Mouse (Mus musculus) ovary, postnatal 14 days (tissue): Measurements from ENCODE around the gene Suds3.

ENCODE experiments used
- DNase-seq: peaks from one replicate; pipeline ENCODE4 v3.0.0; 2022; ENCODE audit warnings: low spot score

Gene Suds3

DNA sequence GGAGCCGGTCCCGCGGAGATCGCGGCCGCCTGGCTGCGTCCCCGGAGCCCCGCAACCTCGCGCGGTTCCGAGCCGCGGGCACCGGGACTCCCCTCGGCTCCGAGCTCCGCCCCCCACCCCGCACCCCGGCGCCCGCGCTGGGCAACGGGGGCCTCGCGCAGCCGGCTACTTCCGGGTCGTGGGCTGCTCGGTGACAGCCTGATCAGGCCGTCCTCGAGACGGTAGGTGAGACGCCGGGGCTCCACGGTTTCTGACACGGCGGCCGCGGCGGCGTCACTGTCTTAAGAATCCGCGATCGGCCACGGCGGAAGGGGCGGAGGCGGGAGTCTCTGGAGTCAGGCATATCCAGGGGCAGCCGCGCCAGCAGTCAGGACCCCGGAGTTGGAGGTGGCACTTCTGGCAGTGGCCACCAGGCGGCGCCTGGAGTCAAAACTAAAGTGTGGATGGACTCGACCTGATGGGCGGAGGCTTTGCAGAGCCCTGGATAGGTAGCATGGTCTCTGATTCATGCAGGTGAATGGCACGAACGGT is at the start of gene Suds3:
TSS of gene Suds3 (minus strand) at position 278 of the 531 bp plus-strand sequence.
- peak; percentile 99 for DNase-seq

GRCm38 (mm10) chr5:117164923-117165322 is 49.0 kb upstream of the Suds3 start:
- DNase-seq = no peak

DNA sequence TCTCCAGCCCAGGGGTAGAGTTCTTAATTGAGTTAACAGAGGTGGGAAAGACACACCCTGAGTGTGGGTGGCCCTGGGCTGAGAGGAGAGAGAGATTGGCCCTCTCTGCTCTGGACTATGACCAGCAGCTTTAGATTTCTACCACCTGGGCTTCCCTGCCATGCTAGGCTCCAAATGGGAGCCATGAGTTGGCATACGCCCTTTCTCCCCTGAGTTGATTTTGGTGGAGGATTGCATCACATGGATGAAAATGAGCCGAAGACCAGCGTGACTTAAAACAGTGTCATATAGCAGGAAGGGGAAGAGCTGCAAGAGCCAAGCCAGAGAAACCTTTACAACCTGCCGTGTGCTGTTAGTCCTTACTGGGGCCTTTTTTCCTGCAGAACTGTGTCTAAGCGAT is 48.6 kb upstream of the Suds3 start:
- no peak for DNase-seq

DNA sequence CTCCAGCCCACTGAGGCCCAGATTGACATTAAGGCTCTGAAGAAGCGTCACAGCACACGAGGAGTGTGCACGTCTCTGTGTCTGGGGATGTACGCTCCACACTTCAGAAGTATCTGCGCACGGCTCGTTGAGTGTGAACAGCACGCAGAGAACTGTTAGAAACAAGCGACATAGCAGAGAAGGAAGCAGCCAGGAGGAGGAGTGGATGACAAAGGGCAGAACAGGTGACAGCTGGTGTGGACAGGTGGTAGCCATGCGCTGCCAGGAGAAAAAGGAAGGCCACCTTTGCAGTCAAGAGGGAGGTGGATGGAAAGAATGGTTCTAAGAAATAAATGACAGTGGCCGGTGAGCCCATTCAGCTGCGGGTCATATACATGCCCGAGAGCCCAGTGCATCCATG is 47.9 kb upstream of the Suds3 start:
- DNase-seq = no peak

DNA sequence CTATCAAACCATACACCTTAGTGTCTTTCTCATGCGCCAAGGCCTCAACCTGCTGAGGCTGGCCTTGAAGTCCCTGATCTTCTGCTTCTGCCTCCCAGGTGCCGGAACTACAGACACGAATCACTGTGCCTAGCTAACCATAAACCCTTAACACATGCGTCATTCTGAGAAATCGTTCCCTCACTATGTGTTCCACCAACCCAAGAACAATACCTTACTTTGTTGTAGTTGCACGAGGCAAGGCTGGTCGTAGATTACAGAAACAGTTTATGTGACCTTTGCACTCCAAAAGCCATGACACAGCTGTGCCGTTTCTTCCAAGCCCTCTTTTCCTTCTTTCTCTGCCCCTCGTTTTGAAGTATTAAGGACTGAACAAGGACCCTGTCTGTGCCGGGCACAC is 44.6 kb upstream of the Suds3 start:
- DNase-seq = no peak

DNA sequence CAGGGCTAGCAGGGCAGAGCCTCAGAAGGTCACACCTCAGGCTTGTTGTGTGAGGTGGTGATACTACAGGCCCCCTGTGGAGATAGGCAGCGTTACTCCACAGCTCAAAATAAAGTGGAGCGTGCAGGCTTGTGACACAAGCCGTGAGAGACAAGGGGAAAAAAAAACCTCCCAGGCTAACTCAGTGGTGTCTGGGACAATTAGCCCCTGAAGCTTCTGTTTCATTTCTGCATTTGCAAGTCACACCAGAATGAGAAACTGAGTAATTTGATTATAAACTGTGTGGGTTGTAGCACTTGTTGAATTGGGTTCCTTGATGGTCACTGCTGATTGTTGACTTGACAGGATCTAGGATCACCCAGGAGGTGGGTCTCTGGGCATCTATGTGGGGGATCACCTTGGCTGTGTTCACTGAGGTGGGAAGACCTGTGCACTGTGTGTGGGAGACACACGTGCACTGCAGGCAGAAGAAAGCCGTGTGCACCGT is 43.9 kb upstream of the Suds3 start:
- no peak for DNase-seq

GRCm38 (mm10) chr5:117159326-117159725 is 43.4 kb upstream of the Suds3 start:
- DNase-seq = no peak

DNA sequence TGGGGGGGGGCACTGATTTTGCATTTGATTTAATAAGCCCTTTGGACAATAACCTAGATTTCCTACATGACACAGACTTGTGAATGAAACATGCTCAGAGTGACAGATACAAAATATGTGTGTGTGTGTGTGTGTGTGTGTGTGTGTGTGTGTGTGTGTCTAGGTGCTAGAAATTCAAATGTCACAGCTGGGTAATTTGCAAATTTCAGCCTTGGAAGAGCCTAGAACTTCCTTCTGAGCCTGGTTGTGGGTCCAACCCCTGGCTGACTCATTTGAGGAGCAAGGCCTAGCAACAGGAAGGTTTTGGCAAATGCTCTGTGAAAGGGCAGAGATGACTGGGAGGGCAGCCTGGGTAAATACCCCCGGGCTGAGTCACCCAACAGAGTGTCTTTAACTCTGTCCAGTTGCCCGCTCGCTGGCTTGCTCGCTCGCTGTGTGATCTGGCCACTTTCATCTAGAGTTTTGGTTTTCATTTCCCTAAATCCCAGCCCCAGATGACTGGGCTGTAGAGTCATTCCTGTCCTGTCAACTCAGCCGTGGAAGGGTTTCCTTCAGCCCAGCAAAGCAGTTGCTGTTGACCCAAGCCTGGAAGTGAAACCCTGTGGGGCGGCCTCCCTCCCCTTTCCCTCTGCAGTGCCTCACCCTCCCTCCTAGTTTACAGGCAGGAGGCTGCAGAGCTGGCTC is 42.6 kb upstream of the Suds3 start:
- DNase-seq = no peak

- DNase-seq = no peak
These were observed 37.7 kb upstream of the Suds3 start for GRCm38 (mm10) chr5:117153527-117154091.

DNA sequence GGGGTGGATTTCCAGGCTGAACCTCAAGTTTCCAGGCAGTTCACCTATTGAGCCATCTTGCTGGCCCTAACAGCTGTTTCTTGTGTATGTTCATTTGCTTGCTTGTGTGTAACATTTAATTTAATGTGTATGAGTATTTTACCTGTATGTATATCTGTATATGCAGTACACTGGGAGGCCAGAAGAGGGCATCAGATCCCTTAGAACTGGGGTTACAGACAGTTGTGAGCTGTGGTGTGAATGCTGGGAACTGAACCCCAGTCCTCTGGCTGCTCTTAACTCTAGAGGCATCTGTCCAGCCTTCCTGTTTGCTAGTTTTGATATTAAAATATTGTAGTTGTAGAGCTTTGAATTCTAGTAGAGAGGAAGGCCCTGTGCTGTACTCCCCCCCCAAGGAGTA is 37.0 kb upstream of the Suds3 start:
- DNase-seq = no peak

- DNase-seq = no peak
These were observed 34.2 kb upstream of the Suds3 start for GRCm38 (mm10) chr5:117150068-117150467.

- DNase-seq = no peak
These were observed 33.4 kb upstream of the Suds3 start for GRCm38 (mm10) chr5:117149054-117149942.

DNA sequence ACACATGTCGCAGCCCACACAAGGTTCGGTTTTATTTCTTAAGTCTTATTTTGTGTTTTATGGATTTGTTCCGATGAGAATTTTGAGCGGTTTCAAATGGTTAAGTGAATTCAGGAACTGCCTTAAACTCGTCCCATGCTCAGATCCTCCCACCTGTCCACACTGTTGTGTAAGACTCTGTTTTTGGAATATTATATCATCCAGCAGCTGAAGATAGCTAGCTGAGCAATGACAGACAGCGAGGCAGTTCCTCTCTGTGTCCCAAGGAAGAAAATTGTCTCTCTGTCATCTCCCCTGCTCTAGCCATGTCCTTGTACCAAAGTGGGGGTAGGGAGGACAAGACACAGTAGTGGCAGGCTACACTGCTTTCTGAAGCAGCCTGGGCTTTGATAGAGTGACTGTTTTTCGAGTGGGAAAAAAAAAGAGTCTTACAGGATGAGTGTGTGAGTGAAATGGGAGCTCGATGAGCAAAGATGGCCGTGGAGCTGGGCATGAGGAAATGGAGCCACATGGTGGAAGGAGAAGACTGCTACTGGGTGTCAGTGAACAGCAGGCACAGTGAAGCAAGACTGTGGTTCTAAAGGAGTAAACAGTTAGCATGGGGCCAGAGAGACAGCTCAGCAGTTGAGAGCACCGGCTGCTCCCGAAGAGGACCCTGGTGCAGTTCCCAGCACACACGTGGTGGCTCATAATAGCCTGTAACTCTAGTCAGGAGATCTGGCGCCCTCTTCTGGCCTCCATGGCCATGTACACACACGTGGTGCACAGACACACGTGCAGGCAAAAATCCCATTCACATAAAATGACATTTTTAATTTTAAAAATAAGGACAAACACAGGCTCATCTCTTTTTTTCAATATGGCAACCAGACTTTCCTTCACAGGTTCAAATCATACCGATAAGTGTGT is 31.5 kb upstream of the Suds3 start:
- no peak for DNase-seq

DNA sequence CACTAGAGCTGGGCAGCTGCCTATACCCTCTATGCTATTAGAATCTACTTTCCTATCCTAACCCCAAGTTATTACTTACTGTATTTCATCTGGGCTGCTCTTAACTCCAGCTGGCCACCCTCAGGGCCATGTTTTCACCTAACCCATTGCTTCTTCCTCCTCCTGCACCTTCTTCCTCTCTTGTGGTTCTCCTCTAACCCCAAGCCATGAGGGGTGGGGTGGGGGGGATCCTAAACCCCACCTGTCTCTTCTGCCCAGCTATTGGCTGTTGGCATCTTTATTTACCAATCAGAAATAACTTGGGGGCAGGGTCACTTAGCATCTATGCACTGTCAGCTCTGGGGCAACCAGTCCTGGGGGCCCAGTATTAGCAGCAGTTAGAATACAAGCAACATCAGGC is 30.3 kb upstream of the Suds3 start:
- no peak for DNase-seq

GRCm38 (mm10) chr5:117143721-117144135 is 27.8 kb upstream of the Suds3 start:
- DNase-seq = no peak

DNA sequence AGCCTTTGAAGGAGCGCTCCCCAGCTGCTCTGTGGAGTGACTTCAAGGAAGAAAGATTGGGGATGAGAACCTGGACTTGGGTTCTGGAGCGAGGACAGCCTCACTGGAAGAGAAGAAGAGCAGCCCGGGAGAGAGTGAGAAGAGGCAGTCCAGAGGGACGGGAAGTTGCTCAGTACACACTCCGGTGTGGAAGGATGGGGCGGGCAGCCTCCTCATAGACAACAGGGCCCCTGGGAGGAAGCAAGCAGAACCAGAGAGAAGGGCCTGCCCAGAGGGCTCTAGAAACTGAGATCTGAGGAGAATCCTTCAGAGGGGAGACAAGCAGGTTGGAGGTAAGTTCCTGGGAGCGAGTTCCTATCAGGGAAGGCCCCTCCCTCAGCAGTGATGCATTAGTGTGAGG is 24.5 kb upstream of the Suds3 start:
- no peak for DNase-seq

DNA sequence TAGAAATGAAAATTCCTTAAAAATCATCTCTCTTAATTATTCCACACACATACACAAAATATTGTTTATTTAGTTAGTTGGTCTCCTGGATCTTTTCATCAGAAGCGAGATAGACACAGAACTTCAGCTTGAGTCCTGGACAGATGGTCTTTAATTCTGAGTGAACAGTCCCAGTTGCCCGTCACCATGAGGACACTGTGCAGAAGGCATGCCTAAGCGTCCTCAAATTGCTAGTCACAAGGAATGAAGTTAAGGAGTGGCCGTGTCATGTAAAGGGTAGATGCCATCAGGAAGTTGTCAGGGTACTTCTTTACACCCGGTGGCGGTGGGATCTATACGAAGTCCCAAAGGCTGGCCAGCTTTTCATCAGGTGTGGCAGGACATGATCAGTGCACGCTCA is 23.9 kb upstream of the Suds3 start:
- no peak for DNase-seq

DNA sequence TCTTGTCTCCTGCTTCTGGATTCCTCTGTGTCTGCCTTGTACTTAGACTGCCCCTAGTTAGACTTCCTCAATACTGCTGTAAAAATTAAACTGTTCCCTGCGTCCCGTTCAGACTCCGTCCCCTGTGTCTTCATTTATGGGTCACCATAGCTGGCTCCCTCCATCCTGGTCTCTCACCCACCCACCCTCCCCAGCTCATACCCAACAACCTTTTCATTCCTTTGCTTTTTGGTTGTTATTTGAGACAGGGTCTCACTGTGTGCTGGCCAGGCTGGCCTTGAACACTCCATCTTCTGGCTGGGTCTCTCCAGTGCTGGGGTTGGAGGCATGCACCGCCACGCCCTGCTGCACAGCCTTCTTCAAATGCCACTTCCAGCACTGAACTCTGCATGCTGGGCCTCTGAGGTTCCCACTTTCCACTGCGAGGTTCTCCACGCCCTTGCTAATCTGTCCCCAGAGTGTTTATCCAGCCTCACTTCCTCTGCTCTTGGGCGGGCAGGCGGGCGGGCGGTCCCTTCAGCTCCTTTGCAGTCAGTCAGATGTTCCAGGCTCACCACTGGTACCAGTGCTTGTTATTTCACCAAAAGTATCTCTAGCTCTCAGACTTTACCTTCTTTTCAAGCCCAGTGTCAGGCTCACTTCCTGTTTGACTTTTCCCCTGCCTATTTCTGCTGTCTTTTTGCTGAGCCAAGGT is 22.5 kb upstream of the Suds3 start:
- no peak for DNase-seq

DNA sequence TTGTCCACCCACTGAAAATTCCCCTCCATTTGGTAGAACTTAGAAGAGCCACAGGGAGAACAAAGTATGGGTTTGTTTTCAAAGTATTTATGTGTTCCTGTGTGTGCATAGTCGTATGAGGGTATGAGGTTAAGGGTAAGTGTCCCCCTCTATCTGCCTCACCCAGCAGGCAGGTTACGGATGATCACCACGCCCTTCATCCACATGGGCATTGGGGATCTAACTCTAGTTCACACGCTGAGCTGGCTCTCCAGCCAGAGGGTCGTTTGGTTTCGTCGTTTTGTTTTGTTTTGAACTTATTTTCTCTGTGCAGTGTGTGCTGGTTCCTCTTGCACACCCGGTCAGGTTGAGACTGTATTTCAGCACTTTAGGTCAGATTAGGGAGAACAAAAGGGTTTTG is 21.7 kb upstream of the Suds3 start:
- no peak for DNase-seq

GRCm38 (mm10) chr5:117137011-117137410 is 21.1 kb upstream of the Suds3 start:
- DNase-seq = no peak

DNA sequence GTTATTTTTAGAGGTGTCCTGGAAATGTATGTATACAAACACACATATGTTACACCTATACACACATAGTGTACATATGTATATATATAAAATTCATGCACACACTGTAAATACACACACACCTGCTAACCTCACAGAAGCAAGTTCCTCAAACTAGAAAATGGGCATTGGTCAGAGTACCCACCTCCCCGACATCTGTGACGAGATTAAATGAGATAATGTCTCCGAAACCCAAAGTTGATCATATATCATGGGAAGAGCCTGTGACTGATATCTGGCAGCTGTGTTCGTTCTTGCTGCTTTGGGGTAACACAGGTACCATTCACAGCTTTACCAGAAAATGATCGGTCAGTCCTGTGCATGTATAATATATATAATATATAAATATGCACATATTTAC is 20.7 kb upstream of the Suds3 start:
- no peak for DNase-seq
